ENCODE assay signal across 8 mouse cellular contexts in genomic region chr11:89100826-89101321, GRCm38 (mm10). TPM values are rescaled to one million over a fixed set of nuclear protein-coding genes. Genes with fewer than 3 reads are reported as not detected.
DNase-seq lines count a peak whose midpoint lies in the region; ATAC-seq lines count a peak whose summit lies in the region.

No protein-coding gene starts in this region.

- no peaks in the 10 kb centered on the region for H3K27me3 ChIP-seq in heart, embryonic 12.5 days (replicated peaks)
- H3K27me3 ChIP-seq in kidney, embryonic 15.5 days, result no peaks in the 10 kb centered on the region
- no peaks in the 10 kb centered on the region for H3K27me3 ChIP-seq in midbrain, embryonic 16.5 days (ENCODE audit: control insufficient read depth, insufficient read depth, low read depth, low read length)

- H3K4me1 ChIP-seq in heart, embryonic 12.5 days (replicated peaks), result 0 out of 2 replicates have a peak, but pooled peaks cover 11% of the 10 kb centered on the region
- peaks cover 21% of the 10 kb centered on the region for H3K4me1 ChIP-seq in kidney, embryonic 15.5 days
- peaks cover 7% of the 10 kb centered on the region for H3K4me1 ChIP-seq in midbrain, embryonic 16.5 days (ENCODE audit: control insufficient read depth, insufficient read depth, low read length)

- DNase-seq in 416B (ENCODE audit: low read depth) (peak; percentile 79), liver (peak; percentile 17)
- peak; percentile 57 for DNase-seq in Muller cell, postnatal 12 days (ENCODE audit: inconsistent ontology term)
- no peak for DNase-seq in natural killer cell, adult 2 months (ENCODE audit: low spot score in 2 of 2)

- no peak overlapping the region for H3K27ac ChIP-seq in heart, embryonic 12.5 days (ENCODE audit: poor library complexity, severe bottlenecking)
- H3K27ac ChIP-seq in kidney, embryonic 15.5 days, result peak overlapping the region; percentile 2; the same call in 1 of the 2 replicates
- peak overlapping the region; percentile 19; the same call in 1 of the 2 replicates for H3K27ac ChIP-seq in midbrain, embryonic 16.5 days (ENCODE audit: low read length)

- H3K4me3 ChIP-seq in heart, embryonic 12.5 days, result peak overlapping the region; percentile 47
- peak overlapping the region; percentile 43 for H3K4me3 ChIP-seq in kidney, embryonic 15.5 days (replicated peaks)
- peak overlapping the region; percentile 24 for H3K4me3 ChIP-seq in midbrain, embryonic 16.5 days (ENCODE audit: low read depth, low read length)

- peak overlapping the region; percentile 55; the same call in 1 of the 2 replicates for H3K9ac ChIP-seq in heart, embryonic 12.5 days
- peak overlapping the region; percentile 33 for H3K9ac ChIP-seq in kidney, embryonic 15.5 days
- peak overlapping the region; percentile 42 for H3K9ac ChIP-seq in midbrain, embryonic 16.5 days (ENCODE audit: low read depth, low read length)

- H3K36me3 ChIP-seq in heart, embryonic 12.5 days, result no peaks in the 10 kb centered on the region
- no peaks in the 10 kb centered on the region for H3K36me3 ChIP-seq in kidney, embryonic 15.5 days
- H3K36me3 ChIP-seq in midbrain, embryonic 16.5 days (ENCODE audit: control insufficient read depth, insufficient read depth, low read length), result no peaks in the 10 kb centered on the region

- ATAC-seq in erythroid progenitor cell, adult 5-6 weeks (replicated peaks; ENCODE audit: low FRiP score, poor library complexity, severe bottlenecking), result 0 out of 2 replicates have a peak, but pooled peaks have one; percentile 40
- ATAC-seq in heart, embryonic 12.5 days (ENCODE audit: insufficient number of reproducible peaks, low FRiP score), result 0 out of 2 replicates have a peak, but pooled peaks have one; percentile 34
- no peak; the same call in 1 of the 2 replicates for ATAC-seq in kidney, embryonic 15.5 days (replicated peaks; ENCODE audit: low FRiP score)
- peak; percentile 42 for ATAC-seq in midbrain, embryonic 16.5 days

- H3K9me3 ChIP-seq in heart, embryonic 12.5 days (replicated peaks), result no peaks in the 10 kb centered on the region
- H3K9me3 ChIP-seq in kidney, embryonic 15.5 days (replicated peaks), result no peaks in the 10 kb centered on the region
- H3K9me3 ChIP-seq in midbrain, embryonic 16.5 days (replicated peaks; ENCODE audit: control insufficient read depth, low read length, poor library complexity, severe bottlenecking), result no peaks in the 10 kb centered on the region

- peak overlapping the region; percentile 76 for H3K4me2 ChIP-seq in heart, embryonic 12.5 days
- peak overlapping the region; percentile 76 for H3K4me2 ChIP-seq in kidney, embryonic 15.5 days
- peak overlapping the region; percentile 62 for H3K4me2 ChIP-seq in midbrain, embryonic 16.5 days (ENCODE audit: low read length)

- WGBS in heart, embryonic 12.5 days, result 11% methylated on average over 17 of the region's 17 CpGs
- WGBS in kidney, embryonic 15.5 days, result 8% methylated on average over 17 of the region's 17 CpGs
- WGBS in midbrain, embryonic 16.5 days, result 30% methylated on average over 17 of the region's 17 CpGs

RNA-seq across cellular contexts. Expression of gene Gm525, which starts 27.2 kb away (rescaled TPM):
- not detected in 2 replicates for total RNA-seq in erythroid progenitor cell, adult 5-6 weeks (2015; ENCODE audit: low replicate concordance)
- total RNA-seq in erythroid progenitor cell, adult 5-6 weeks (2017; ENCODE audit: low replicate concordance), result not detected in 2 replicates
- not detected in 2 replicates for polyA plus RNA-seq in heart, embryonic 12.5 days (2016; fragmentation: Nextera tagmentation; extraction: Ambion mirVana)
- polyA plus RNA-seq in kidney, embryonic 15.5 days (2015; fragmentation: Nextera tagmentation; extraction: Ambion mirVana), result not detected in 2 replicates
- not detected in 2 replicates for polyA plus RNA-seq in midbrain, embryonic 16.5 days (2015; fragmentation: Nextera tagmentation; extraction: Ambion mirVana)

RNA-seq across cellular contexts. Expression of gene Dgke, which starts 34.2 kb away (rescaled TPM):
- total RNA-seq in erythroid progenitor cell, adult 5-6 weeks (2015; ENCODE audit: low replicate concordance), result 0.72 and 0.84 TPM in 2 replicates
- 1.8 and 2.2 TPM in 2 replicates for total RNA-seq in erythroid progenitor cell, adult 5-6 weeks (2017; ENCODE audit: low replicate concordance)
- polyA plus RNA-seq in heart, embryonic 12.5 days (2016; fragmentation: Nextera tagmentation; extraction: Ambion mirVana), result 7.2 and 8.2 TPM in 2 replicates
- 4.3 and 4.6 TPM in 2 replicates for polyA plus RNA-seq in kidney, embryonic 15.5 days (2015; fragmentation: Nextera tagmentation; extraction: Ambion mirVana)
- polyA plus RNA-seq in midbrain, embryonic 16.5 days (2015; fragmentation: Nextera tagmentation; extraction: Ambion mirVana), result 18.2 and 19.1 TPM in 2 replicates

Comparison
In these comparisons a context has a peak if more than half of its experiments do, and no peak if none do; other contexts are left out.
1. DNase-seq: peak in 416B (single experiment), Muller cell, postnatal 12 days (single experiment) and liver (single experiment); none in natural killer cell, adult 2 months (0 of 2).
2. Peak in every context shown above with its lines, with median percentiles within 50 percentile points of each other: H3K4me2 ChIP-seq, H3K4me3 ChIP-seq and H3K9ac ChIP-seq.